Mouse (Mus musculus): ENCODE measurements around the gene Spsb3. TPM values are rescaled to one million over a fixed set of nuclear protein-coding genes. Genes with fewer than 3 reads are reported as not detected.

The Spsb3 gene
- total and polyA plus RNA-seq, 3 experiments: 30.2 to 34.5 TPM; not detected in 1

GRCm38 (mm10) chr17:24867914-24868313, 18.5 kb upstream of the Spsb3 start:
- no peak for DNase-seq (ENCODE audit: low read depth, low spot score)
- H3K9me3 ChIP-seq (replicated peaks; ENCODE audit: insufficient read depth, low read length): no peaks in the 10 kb centered on the region
- H3K9ac ChIP-seq (ENCODE audit: control insufficient read depth, low read depth, low read length, poor library complexity, severe bottlenecking): no peak overlapping the region
- no peaks in the 10 kb centered on the region for H3K4me1 ChIP-seq (ENCODE audit: control insufficient read depth in 1 of 2, insufficient read depth in 2 of 2, low read length in 2 of 2)
- TF ChIP-seq CHD1 (IDR thresholded peaks at IDR 0.05; ENCODE audit: low read depth, low read length): no peak
- no peak for TF ChIP-seq TAL1 (IDR thresholded peaks at IDR 0.05; ENCODE audit: low read length)
- H3K4me3 ChIP-seq (ENCODE audit: control insufficient read depth in 1 of 2, insufficient read depth in 1 of 2, low read depth in 2 of 2, low read length in 2 of 2): no peak overlapping the region
- no peaks in the 10 kb centered on the region for H3K79me2 ChIP-seq (ENCODE audit: control insufficient read depth, insufficient read depth, low read length, poor library complexity)
- H3K27ac ChIP-seq (ENCODE audit: control insufficient read depth, low read depth, low read length): no peak overlapping the region
- no peaks in the 10 kb centered on the region for H3K36me3 ChIP-seq (ENCODE audit: control insufficient read depth in 1 of 2, insufficient read depth in 2 of 2, low read length in 2 of 2)
- H3K27me3 ChIP-seq (ENCODE audit: control insufficient read depth in 1 of 2, insufficient read depth in 2 of 2, low read length in 2 of 2): peaks cover 0 to 1% of the 10 kb centered on the region in 2 experiments; a peak in 1 of 4 replicates

GRCm38 (mm10) chr17:24873695-24874404, 12.6 kb upstream of the Spsb3 start:
- no peak overlapping the region for H3K4me3 ChIP-seq (ENCODE audit: control insufficient read depth in 1 of 2, insufficient read depth in 1 of 2, low read depth in 2 of 2, low read length in 2 of 2)
- no peak overlapping the region for H3K9ac ChIP-seq (ENCODE audit: control insufficient read depth, low read depth, low read length, poor library complexity, severe bottlenecking)
- H3K9me3 ChIP-seq (replicated peaks; ENCODE audit: insufficient read depth, low read length): no peaks in the 10 kb centered on the region
- H3K36me3 ChIP-seq (ENCODE audit: control insufficient read depth in 1 of 2, insufficient read depth in 2 of 2, low read length in 2 of 2): no peaks in the 10 kb centered on the region
- no peak overlapping the region for H3K27ac ChIP-seq (ENCODE audit: control insufficient read depth, low read depth, low read length)
- no peaks in the 10 kb centered on the region for H3K4me1 ChIP-seq (ENCODE audit: control insufficient read depth in 1 of 2, insufficient read depth in 2 of 2, low read length in 2 of 2)
- DNase-seq (ENCODE audit: low read depth, low spot score): no peak
- H3K27me3 ChIP-seq (ENCODE audit: control insufficient read depth in 1 of 2, insufficient read depth in 2 of 2, low read length in 2 of 2): peaks cover 1 to 2% of the 10 kb centered on the region in 2 experiments; a peak in 3 of 4 replicates
- TF ChIP-seq MAZ (IDR thresholded peaks at IDR 0.05; ENCODE audit: low read depth, low read length) (no peak), NELFE (IDR thresholded peaks at IDR 0.05; ENCODE audit: low read depth, low read length) (no peak), CHD2 (IDR thresholded peaks at IDR 0.05; ENCODE audit: low read length) (no peak), USF2 (IDR thresholded peaks at IDR 0.05; ENCODE audit: borderline replicate concordance in 1 of 2, insufficient read depth in 1 of 2, low read depth in 1 of 2, low read length in 2 of 2) (no peak)
- H3K79me2 ChIP-seq (ENCODE audit: control insufficient read depth, insufficient read depth, low read length, poor library complexity): no peaks in the 10 kb centered on the region

GRCm38 (mm10) chr17:24874405-24874745, 12.1 kb upstream of the Spsb3 start:
- DNase-seq (ENCODE audit: low read depth, low spot score): no peak
- Histone ChIP-seq H3K27me3 (ENCODE audit: control insufficient read depth in 1 of 2, insufficient read depth in 2 of 2, low read length in 2 of 2) (peaks cover 1 to 2% of the 10 kb centered on the region in 2 experiments; a peak in 3 of 4 replicates), H3K9ac (ENCODE audit: control insufficient read depth, low read depth, low read length, poor library complexity, severe bottlenecking) (no peak overlapping the region)

More at GRCm38 (mm10) chr17:24874405-24874745, 12.1 kb upstream of the Spsb3 start:
- no peak overlapping the region for H3K4me3 ChIP-seq (ENCODE audit: control insufficient read depth in 1 of 2, insufficient read depth in 1 of 2, low read depth in 2 of 2, low read length in 2 of 2)
- H3K36me3 ChIP-seq (ENCODE audit: control insufficient read depth in 1 of 2, insufficient read depth in 2 of 2, low read length in 2 of 2): no peaks in the 10 kb centered on the region
- no peak for TF ChIP-seq HCFC1 (IDR thresholded peaks at IDR 0.05; ENCODE audit: low read depth, low read length)
- no peak for TF ChIP-seq NRF1 (IDR thresholded peaks at IDR 0.05; ENCODE audit: insufficient read depth, low read depth, low read length, poor library complexity, severe bottlenecking)
- no peak for TF ChIP-seq ZMIZ1 (IDR thresholded peaks at IDR 0.05; ENCODE audit: low read depth, low read length)
- TF ChIP-seq ETS1 (IDR thresholded peaks at IDR 0.05; ENCODE audit: low read depth, low read length): no peak
- TF ChIP-seq CHD1 (IDR thresholded peaks at IDR 0.05; ENCODE audit: low read depth, low read length): no peak
- no peak for TF ChIP-seq KAT2A (conservative IDR thresholded peaks at IDR 0.05; ENCODE audit: low read depth, low read length)
- TF ChIP-seq MYB (IDR thresholded peaks at IDR 0.05; ENCODE audit: low read depth, low read length): no peak
- TF ChIP-seq MAZ (IDR thresholded peaks at IDR 0.05; ENCODE audit: low read depth, low read length): no peak
- no peak for TF ChIP-seq USF1 (IDR thresholded peaks at IDR 0.05; ENCODE audit: low read depth, low read length)
- no peak for TF ChIP-seq TCF12 (IDR thresholded peaks at IDR 0.05; ENCODE audit: low read depth, low read length)
- TF ChIP-seq POLR2A (IDR thresholded peaks at IDR 0.05; ENCODE audit: control insufficient read depth in 1 of 2, insufficient read depth in 1 of 2, low read depth in 1 of 2, low read length in 2 of 2, poor library complexity in 1 of 2): no peak
- no peak for TF ChIP-seq TAL1 (IDR thresholded peaks at IDR 0.05; ENCODE audit: low read length)
- no peak for TF ChIP-seq USF2 (IDR thresholded peaks at IDR 0.05; ENCODE audit: borderline replicate concordance in 1 of 2, insufficient read depth in 1 of 2, low read depth in 1 of 2, low read length in 2 of 2)
- TF ChIP-seq ZNF384 (IDR thresholded peaks at IDR 0.05; ENCODE audit: low read depth, low read length): no peak
- no peaks in the 10 kb centered on the region for H3K79me2 ChIP-seq (ENCODE audit: control insufficient read depth, insufficient read depth, low read length, poor library complexity)
- H3K27ac ChIP-seq (ENCODE audit: control insufficient read depth, low read depth, low read length): no peak overlapping the region
- no peaks in the 10 kb centered on the region for H3K4me1 ChIP-seq (ENCODE audit: control insufficient read depth in 1 of 2, insufficient read depth in 2 of 2, low read length in 2 of 2)
- no peaks in the 10 kb centered on the region for H3K9me3 ChIP-seq (replicated peaks; ENCODE audit: insufficient read depth, low read length)
